Mouse (Mus musculus) MEL-GATA-1-ER (cell line): ENCODE measurements at regions not wholly inside any gene's neighbourhood (a gene's known extent, or its start where the extent isn't known, plus 50 kb on each side); places are given as distances from the start of the nearest gene placed in this dataset.

Experiments used
- DNase-seq: peaks from one replicate; pipeline ENCODE4 v3.0.0-alpha.2; 2012; ENCODE audit warnings: low read depth; ENCODE audit errors: extremely low read depth

DNA sequence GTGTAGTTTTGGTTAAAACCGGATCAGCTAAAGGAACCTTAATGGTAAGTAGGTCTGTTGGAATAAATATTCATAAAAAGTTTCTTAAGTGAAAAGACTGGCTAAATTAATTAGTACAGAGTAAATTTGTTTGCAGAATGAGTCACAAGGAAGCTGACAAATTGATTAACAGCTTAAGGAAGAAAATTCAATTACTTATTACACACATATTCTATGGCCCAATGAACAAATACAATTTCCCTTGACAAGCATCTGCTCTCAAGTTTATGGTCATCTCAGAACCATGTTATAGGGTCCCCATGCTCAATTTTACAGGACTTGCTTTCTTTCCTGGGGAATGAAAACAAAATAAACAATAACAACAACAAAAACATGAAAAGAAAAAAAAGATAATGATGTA is 231.4 kb upstream of the Frg1 start:
- DNase-seq = no peak

DNA sequence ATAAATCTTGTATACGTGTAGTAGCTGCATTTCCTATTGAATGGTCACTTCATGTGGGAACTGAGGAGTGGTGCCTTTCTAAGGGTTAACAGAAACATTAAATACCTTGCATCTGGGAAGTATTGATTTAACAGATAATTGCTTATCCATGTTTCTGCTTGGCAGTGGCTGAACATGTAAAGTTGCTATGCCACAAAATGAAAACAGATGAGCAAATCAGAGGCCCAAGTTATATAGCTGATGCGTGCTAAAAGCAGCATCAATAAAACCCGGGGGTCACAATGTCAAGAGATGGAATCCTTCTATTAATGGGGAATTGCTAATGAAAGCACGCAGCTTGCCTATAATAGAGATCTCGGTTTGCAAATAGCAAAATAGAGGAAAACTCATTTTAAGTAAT is 227.8 kb upstream of the Frg1 start:
- no peak for DNase-seq

DNA sequence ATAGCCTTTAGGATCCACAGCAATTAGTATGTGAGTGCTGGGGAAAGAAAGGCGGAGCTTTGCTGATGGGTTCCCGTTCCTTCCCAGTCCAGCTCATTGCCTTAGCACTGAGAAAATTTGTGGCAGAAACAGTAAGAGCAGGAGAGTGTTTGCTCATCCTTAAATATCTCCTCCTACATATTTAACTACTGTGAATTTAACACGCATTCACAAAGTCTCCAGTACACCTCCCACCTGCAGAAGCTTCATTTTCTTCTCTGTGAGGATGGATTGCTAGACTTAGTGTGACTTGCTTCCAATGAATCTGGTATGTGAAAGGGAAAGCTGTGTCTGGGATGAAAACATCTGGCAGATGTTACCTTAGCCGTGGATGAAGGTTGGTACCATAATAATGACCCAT is 207.0 kb upstream of the Frg1 start:
- no peak for DNase-seq

DNA sequence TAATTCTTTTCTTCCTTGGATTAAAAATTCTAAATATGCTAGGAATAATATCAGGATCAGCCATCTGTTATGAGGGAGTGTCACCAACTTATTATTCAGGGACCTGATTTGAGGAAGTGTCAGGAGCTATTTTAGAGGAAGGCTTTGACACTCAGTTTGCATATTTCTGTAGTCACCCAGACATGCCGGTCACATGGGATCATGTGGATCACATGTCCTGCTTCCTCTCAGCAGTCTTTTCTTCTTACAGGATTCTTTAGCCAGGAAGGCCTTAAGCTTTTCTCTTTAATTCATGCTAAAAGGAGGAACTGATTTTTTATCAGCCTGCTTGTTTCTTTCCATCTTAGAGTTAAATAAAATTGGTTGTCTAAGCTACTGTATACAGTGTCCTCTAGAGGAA is 183.4 kb upstream of the Frg1 start:
- DNase-seq = no peak

DNA sequence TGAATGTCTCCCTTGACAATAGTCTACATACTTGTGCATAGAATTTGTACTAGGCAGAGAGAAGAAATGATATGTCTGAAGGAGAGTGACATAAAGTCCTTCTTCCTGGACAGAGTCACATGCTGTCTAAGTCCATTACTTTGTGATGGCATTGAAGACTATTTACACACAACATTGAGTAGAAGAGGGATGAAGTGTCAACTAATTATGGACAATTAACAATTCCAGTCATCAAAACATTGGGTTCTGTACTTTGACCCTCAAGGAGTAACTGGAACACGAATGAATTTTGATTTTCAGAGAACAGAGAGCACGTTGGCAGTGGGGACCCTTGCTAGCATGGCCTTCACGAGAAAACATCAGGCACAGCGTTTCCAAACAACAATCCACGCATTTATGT is 177.6 kb upstream of the Frg1 start:
- no peak for DNase-seq

DNA sequence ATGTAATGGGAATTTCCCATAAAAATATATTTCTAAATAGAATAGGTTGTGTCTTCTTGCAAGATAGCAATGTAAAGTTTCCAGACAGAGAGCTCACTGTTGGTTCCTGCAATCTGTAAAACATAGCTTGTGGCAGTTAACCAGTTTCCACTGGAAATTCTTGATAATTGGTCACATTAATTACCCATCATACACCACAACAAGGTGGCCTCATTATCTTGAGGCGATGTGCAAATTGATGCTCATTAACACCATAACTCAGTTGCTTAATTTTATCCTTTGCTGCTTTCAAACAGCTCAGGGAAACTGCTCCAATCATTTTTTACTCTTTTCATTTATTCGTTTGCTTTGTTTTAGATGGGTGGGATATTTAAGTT is 176.8 kb upstream of the Frg1 start:
- no peak for DNase-seq

DNA sequence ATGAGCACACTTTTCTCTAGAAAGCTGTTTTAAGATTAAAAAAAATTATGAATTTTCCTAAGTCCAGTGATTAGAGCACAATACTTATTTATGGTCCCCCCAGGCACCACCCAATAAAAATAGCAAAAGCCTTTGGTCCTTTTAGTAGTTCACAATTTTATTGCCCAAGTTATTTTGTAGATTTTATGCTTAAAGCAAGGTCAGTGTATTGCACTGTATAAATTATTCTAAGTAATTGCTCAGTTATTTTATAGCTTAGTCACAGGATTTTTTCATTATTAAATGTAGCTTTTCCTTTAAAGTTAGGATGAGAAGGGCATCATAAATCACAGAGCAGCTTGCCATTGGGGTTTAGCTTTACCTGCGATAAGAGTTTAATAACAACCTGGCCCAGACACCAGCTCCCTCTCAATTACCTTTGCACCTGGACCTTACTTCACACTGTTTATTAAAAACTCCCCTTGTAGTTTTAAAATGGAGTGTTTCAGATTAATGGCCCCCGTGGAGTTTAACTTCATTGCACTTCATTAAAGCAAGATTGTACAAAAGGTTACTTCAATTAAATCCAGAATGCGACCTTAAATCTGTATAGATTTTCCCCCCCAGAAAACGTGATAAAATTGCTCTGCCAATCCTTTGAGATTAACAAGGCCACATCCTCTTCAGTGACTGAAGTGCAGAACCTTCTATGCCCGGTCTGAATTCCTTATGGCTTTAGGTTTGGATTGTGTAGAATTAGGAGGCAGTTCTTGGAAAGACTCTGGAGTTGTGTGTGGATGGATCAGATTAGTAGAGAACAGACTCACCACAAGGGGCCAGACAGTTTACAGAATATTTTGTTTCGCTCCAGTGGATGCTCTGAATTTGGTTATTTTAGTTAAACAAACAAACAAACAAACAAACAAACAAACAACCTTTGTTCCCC is 176.1 kb upstream of the Frg1 start:
- DNase-seq = no peak

DNA sequence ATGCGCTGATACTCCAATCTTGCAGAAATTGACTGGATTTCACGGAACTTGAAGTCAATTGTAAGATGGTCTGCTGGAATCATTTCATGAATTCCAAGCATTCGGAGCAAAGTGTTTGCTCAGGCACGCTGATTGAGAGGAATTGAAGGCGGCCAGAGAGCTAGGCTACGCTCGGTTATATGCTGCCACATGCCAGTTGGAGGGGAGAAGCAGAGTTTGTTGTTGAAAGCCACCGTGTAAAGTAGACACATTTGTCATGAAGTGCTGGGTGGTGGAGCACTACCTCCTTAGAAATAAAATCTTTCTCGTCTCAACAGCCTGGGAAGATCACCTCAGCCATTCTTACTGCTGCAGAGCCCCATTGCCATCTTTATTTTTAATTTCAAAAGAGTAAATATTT is 175.3 kb upstream of the Frg1 start:
- no peak for DNase-seq

DNA sequence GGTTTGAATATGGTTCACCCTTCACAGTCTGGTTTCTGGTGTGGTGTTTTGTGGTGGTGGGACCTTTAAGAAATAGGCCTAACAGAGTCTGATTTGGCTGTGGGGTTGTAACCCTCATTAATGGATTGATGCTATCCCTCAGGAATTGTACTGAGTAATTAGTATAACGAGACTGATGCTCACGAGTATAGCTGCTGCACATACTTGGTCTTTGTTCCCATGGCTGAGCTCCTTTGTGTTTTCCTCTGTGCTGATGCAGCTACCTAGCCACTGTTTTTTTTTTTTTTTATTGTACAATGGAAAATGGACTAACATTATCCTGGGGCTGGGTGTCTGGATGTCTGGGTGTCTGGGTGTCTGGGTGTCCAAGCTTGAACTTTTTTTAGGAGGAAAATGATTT is 171.3 kb upstream of the Frg1 start:
- DNase-seq = no peak

DNA sequence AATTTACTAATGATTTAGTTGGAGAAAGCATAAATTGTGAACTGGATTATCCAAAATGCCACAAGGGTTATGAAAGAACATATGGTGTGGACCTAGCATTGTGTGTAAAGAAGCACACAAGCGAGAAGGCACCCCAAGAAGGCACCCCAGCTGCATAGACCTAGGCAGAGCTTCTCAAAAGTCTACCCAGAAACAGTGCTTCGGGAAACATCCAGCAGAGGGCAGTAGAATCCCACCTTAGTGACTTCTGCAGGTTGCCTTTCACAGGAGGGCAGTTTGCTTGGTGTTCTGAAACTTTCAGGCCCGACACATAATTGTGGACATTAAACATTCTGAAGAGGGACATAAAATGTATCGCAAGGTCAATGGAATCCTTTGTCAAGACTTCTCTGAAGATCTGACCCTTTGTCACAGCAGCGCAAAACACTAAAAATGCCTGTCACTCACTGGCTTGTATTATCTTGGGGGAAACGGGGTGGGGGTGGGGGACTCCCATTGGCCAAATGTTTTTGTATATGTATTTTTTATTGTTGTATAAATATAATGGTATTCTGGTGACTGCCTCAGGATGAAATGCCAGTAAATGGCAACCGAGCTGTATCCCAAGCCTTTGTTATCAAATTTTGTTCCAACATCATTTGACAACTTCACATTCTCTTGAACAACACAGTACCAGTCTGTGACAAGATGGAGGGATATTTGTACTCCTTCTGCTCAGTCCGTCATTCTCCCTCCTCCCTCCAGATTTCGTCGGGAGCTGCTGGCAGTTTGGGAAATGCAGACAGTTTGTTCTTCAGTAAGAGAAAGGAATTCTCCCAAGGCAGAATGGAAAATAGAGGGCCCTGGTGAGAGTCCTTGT is 156.4 kb upstream of the Frg1 start:
- DNase-seq = peak; percentile 0

DNA sequence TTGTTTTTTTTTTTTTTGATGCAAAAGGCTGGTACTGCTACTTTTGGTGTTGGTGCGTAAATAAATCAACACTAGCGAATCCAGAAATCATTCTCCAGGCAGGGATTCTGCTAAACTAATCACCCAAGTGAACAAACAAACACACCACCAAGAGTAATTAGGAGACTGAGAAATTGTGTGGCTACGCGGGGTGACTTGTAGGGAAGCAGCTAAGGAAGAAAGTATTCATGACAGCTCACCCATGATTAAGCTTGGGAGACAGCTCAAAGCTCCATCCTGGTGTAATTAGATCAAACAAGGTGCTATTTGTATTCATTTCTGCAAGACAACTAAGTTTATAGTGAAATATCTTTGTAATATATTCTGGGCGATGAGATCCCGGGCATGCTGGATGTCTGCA is 153.7 kb upstream of the Frg1 start:
- no peak for DNase-seq

DNA sequence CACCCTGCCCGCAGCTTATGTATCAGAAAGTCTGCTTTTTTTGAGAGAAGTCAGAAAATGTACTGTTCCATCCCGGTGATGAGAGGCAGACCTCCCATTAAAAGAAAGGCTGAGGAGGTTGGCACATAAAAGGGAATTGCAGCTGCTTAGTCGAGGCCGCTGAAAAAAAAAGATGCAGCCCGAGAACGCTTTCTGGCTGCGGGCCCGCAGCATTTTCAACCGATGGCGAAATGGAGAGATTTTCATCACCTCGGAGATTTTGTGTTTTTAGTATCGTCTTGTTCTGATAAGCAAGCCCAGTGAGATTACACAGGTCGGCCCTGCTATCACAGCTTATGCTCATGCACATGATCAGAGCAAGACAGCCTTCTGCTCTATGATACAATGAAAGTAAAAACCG is 145.1 kb upstream of the Frg1 start:
- DNase-seq = no peak

DNA sequence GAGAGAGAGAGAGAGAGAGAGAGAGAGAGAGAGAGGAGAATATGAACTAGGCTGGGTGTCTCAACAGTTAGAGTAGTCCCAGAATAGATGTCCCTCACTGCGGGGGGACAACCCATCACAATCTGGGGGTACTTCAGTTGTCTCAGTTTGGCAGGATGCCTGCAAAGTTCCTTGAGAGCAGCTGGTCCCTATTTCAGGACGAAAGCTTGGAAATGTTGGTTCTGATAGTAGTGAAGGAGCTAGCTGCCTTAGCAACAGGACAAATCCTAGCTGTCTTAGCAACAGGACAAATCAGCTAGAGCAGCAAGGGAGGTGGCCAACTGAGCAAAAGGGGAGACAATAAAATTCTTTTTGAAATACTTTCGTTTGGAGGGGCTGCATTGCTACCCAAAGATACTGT is 139.9 kb upstream of the Frg1 start:
- DNase-seq = no peak

DNA sequence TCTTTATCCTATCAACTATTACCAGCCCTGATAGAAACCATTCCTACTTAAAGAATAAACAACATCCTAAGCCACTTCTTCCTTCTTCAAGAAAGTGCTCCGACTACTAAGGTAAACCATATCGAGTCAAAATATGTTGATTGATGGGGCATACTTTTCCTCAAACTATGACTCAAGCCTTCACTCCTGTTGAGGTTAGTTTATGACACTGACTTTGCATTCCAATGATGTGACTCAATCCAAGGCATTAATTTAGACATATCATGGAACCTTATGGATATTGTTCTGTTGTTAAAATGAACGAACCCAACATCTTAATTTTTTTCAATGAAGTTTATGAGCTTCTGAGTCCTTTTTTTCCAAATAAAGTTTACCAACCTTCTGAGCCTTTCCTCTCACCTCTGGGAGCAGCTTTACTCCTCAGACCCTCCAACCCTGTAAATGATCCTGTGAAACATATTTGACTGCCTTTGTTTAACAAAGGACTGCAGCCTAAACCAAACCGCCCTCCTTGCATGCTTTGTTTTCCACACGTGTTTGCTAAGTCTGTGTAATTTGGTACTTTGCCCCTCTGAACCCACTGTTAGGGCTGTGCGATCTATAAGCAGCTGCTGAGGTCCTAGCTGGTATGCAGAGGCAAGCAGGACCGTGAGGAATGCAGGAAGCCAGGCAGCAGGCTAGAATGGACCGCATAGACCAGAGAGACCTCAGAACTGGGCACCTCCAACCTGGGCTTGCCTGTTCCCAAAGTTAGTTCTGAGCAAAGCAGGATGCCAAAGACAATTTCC is 136.1 kb upstream of the Frg1 start:
- no peak for DNase-seq

DNA sequence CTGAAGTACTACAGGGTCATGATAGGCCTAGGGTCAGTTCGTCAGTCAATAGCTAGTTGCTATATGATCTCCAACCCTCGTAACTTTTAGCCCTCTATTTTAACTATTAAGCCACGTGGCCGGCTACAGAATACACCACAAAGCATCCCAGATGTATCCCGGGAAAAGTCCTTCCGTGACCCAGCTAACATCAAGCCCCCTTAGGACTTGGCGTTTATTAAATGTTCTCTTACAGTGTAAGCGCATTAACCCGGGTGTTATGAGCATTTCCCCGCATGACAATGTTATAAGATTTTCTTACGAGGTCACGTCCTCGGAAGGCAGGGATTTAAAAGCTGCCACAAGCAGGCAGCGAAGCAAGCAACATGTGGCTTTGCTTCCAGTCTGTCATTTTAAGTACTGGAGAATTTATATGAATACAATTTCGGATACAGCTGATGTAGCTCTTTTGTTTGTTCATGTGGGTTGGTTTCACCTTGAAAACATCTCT is 135.1 kb upstream of the Frg1 start:
- no peak for DNase-seq

DNA sequence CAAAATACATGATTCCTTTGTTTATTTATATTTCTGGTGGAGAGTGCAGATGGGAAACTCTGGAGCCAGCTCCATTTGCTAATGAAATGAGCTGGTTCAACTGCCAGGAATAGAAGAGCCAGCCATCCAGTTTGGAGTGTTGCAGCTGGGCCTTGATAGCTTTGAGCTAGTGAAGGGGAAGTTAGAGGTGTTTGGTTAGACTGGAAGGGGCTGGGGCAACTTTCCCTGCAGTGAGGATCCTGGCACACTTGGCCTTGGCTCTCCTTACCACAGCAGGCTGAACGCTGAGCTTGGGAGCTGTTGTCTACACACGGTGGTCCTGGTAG is 133.2 kb upstream of the Frg1 start:
- DNase-seq = no peak

DNA sequence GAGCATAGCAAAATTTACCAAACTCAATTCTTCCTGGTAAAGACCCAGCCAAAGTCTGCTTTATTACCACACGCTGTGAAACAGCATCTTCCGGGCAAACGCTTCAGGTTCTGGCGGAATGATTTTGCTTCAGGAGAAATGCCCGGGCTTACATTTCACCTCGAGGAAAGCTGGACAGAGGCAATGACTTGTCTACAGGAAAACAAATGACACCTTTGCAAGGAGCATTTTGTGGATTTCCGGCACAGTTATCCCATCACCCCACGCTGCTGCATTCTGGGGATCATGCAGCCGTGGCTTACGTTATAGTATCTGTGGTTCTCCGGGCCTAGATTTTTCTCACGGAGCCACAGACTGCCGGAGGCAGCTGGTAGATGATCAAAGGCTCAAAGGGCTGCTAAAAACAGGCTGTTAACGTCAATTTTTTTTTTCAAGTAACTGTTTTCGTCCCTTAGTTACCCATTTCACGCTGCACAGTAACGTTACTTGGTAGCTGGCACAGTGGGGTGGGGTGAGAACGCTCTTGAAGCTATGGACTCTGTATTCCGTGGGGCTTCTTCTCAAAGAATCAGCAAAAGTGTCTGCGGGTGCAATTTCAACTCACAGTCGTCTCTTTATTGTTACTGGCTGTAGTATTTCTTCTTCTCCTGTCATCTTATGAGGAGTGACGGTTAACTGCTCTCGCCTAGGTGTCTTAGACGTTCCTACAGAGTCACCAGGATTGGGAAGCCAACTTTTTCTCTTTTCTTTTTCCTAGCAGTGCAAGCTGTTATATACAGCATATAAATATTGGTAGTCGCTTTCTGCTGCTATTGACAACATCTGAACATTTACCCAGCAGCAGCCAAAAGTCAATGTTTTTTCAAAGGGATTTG is 132.6 kb upstream of the Frg1 start:
- DNase-seq = no peak

DNA sequence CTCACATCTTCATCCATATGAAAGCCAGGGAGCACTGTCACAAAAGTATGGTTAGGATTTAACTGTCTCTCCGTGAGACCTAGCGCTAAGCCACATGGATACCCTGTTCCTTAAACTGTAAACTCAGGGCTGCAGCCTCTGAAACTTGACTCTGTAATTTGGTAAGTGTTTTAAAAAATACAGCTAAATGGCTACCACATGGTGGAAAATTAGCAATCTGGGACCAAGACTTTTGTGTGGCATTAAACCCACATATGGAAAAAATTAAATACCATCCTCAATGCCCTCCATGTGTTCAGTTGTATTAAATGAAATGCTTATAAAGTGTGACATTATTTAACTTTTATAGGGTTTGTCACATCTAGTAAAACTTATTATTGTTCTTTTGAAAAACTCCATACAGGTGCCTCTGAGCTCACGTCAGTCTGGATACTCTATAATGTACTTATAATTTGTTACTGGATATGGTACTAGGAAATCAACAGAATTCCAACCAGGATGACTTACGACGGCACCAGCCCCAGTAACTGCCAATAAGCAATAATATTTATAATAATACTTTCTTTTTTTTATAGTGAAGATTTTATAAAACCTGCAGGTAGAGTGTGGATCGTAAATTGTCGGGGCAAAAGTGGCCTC is 131.0 kb upstream of the Frg1 start:
- no peak for DNase-seq

DNA sequence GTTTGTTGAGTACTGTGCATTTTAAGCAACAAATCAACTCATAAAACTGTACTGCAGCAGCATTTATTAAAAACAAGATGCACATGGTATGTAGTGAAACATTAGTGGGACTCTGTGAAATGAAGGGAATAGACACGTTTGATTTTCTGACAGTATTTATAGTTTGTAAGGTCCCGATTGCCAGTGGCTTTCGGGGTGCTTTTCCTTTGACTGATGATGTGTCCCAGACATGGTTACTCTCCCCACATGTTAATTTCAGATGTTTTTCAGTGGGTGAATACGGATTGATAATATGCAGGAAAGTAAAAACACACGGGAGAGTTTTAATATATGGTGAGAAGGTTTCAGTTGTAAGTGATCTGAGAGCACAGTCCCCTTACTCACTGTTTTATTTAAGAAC is 115.3 kb upstream of the Frg1 start:
- no peak for DNase-seq

DNA sequence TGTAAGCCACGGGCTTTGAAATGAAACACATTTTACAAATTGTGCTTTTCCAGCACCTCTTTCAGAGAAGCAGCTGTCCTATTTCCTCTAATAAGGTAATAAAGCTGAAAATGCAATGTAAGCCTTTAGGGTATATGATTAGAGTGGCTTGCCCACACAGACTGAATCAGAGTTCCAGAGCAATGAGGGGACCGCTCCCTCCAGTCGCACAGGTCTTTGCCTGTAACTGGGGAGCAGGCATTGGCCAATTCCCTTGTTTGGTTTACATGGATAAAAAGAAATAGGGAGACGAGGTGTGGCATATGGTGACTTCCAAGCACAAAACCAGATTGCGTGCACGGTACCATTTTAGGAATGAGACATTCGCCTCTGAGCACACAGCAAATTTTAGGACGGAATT is 112.7 kb upstream of the Frg1 start:
- no peak for DNase-seq
